In genomic region chr10:69936443-69937067, GRCm38 (mm10) we compare ENCODE assay signal across 21 mouse cellular contexts.
A peak's percentile ranks its signal among the peaks of the same experiment; 100 is the strongest.
DNase-seq lines count a peak whose midpoint lies in the region; ATAC-seq and TF ChIP-seq lines count a peak whose summit lies in the region.
"Had no signal": no experiment of that assay in that cellular context is flagged by ENCODE, and none has a peak within 500 bp of the region (broad histone marks: within the 10 kb centered on the region; RNA-seq: fewer than 3 reads in every experiment).

No protein-coding gene starts in this region.

- TF ChIP-seq CTCF in kidney, postnatal 0 days (IDR thresholded peaks at IDR 0.05; ENCODE audit: low read depth): no peak
- no peak for TF ChIP-seq CTCF in small intestine, adult 2 months (IDR thresholded peaks at IDR 0.05; ENCODE audit: extremely low read depth, insufficient read length, insufficient replicate concordance, low read depth, low read length)

- 79% methylated on average over 5 of the region's 5 CpGs for WGBS in intestine, embryonic 16.5 days
- 84% methylated on average over 5 of the region's 5 CpGs for WGBS in kidney, postnatal 0 days
- WGBS in small intestine, adult 2 months: 50% methylated on average over 5 of the region's 5 CpGs

- no peaks in the 10 kb centered on the region for H3K36me3 ChIP-seq in intestine, embryonic 16.5 days (ENCODE audit: control insufficient read depth, insufficient read depth, low read length)
- peaks cover 28% of the 10 kb centered on the region for H3K36me3 ChIP-seq in kidney, postnatal 0 days (ENCODE audit: insufficient read depth, low read length)
- H3K36me3 ChIP-seq in small intestine, adult 2 months (ENCODE audit: control insufficient read depth, insufficient read depth, low read length): no peaks in the 10 kb centered on the region
- H3K36me3 ChIP-seq: forebrain, embryonic 12.5 days had no signal

- 0 out of 2 replicates have a peak, but pooled peaks cover 4% of the 10 kb centered on the region for H3K4me1 ChIP-seq in intestine, embryonic 16.5 days (ENCODE audit: control insufficient read depth, insufficient read depth, low read length)
- H3K4me1 ChIP-seq in kidney, postnatal 0 days (replicated peaks; ENCODE audit: insufficient read depth, low read length): no peaks in the 10 kb centered on the region
- H3K4me1 ChIP-seq in small intestine, adult 2 months (ENCODE audit: control insufficient read depth, insufficient read depth, insufficient read length, low read length): peaks cover 19% of the 10 kb centered on the region; the same call in 1 of the 2 replicates
- H3K4me1 ChIP-seq: embryonic facial prominence, embryonic 12.5 days; forebrain, embryonic 12.5 days; heart, embryonic 10.5 days; hindbrain, embryonic 12.5 days had no signal

- H3K4me3 ChIP-seq in intestine, embryonic 16.5 days (ENCODE audit: low read length): no peak overlapping the region
- H3K4me3 ChIP-seq in kidney, postnatal 0 days (replicated peaks; ENCODE audit: low read depth, low read length): no peak overlapping the region
- no peak overlapping the region for H3K4me3 ChIP-seq in small intestine, adult 2 months (ENCODE audit: low read depth, low read length)
- H3K4me3 ChIP-seq: embryonic facial prominence, embryonic 12.5 days; forebrain, embryonic 12.5 days; heart, embryonic 10.5 days; hindbrain, embryonic 12.5 days had no signal

- peak; percentile 45 for DNase-seq in kidney, adult 18-20 months
- no peak for DNase-seq in kidney, postnatal 4 days
- no peak for DNase-seq in kidney, postnatal 0 days (ENCODE audit: low spot score)
- no peak for DNase-seq in adrenal gland, adult 18-20 months (ENCODE audit: low spot score in 2 of 2)
- DNase-seq in gastrocnemius, postnatal 4 days (ENCODE audit: low spot score in 2 of 2): no peak
- DNase-seq in embryo, embryonic 9.5 days (ENCODE audit: extremely low spot score): no peak
- DNase-seq: adrenal gland, adult 2 months; adrenal gland, postnatal 25 days; cerebellum, adult 18-20 months; cerebellum, postnatal 10 days; forebrain, postnatal 0 days; gastrocnemius, postnatal 14 days; heart, postnatal 10 days; heart, postnatal 4 days had no signal

- H3K27ac ChIP-seq in intestine, embryonic 16.5 days (ENCODE audit: low read length): peak overlapping the region; percentile 30; the same call in 1 of the 2 replicates
- peak overlapping the region; percentile 19; the same call in 1 of the 2 replicates for H3K27ac ChIP-seq in kidney, postnatal 0 days
- H3K27ac ChIP-seq in small intestine, adult 2 months (ENCODE audit: insufficient read depth, low read depth, low read length): peak overlapping the region; percentile 81
- H3K27ac ChIP-seq: embryonic facial prominence, embryonic 12.5 days; forebrain, embryonic 12.5 days; heart, embryonic 10.5 days; hindbrain, embryonic 12.5 days had no signal

- H3K9me3 ChIP-seq in intestine, embryonic 16.5 days (ENCODE audit: control insufficient read depth, low read length): no peaks in the 10 kb centered on the region
- H3K9me3 ChIP-seq in kidney, postnatal 0 days (replicated peaks; ENCODE audit: low read length): no peaks in the 10 kb centered on the region
- H3K9me3 ChIP-seq: embryonic facial prominence, embryonic 12.5 days; forebrain, embryonic 12.5 days; heart, embryonic 10.5 days; hindbrain, embryonic 12.5 days had no signal

- no peaks in the 10 kb centered on the region for H3K27me3 ChIP-seq in intestine, embryonic 16.5 days (replicated peaks; ENCODE audit: control insufficient read depth, insufficient read depth, low read length)
- H3K27me3 ChIP-seq in kidney, postnatal 0 days (ENCODE audit: insufficient read depth, low read length): no peaks in the 10 kb centered on the region
- H3K27me3 ChIP-seq in small intestine, adult 2 months (ENCODE audit: control insufficient read depth, insufficient read depth, low read length): no peaks in the 10 kb centered on the region
- H3K27me3 ChIP-seq: embryonic facial prominence, embryonic 12.5 days; forebrain, embryonic 12.5 days; hindbrain, embryonic 12.5 days had no signal

- no peak for TF ChIP-seq POLR2A in small intestine, adult 2 months (IDR thresholded peaks at IDR 0.05; ENCODE audit: low read depth, low read length)

- H3K4me2 ChIP-seq in intestine, embryonic 16.5 days (ENCODE audit: low read depth, low read length): no peak overlapping the region
- no peak overlapping the region for H3K4me2 ChIP-seq in kidney, postnatal 0 days (ENCODE audit: low read length)
- H3K4me2 ChIP-seq: embryonic facial prominence, embryonic 12.5 days; forebrain, embryonic 12.5 days; hindbrain, embryonic 12.5 days had no signal

- H3K9ac ChIP-seq in intestine, embryonic 16.5 days (ENCODE audit: low read depth, low read length): no peak overlapping the region
- H3K9ac ChIP-seq in kidney, postnatal 0 days (ENCODE audit: low read depth, low read length): no peak overlapping the region
- H3K9ac ChIP-seq: embryonic facial prominence, embryonic 12.5 days; forebrain, embryonic 12.5 days; forebrain, postnatal 0 days; hindbrain, embryonic 12.5 days had no signal

- peak; percentile 82 for ATAC-seq in intestine, embryonic 16.5 days
- ATAC-seq in kidney, postnatal 0 days (replicated peaks; ENCODE audit: low FRiP score, low read depth): peak; percentile 76
- ATAC-seq: forebrain, postnatal 0 days; hindbrain, embryonic 16.5 days had no signal

Comparison
In these comparisons a context has a peak if more than half of its experiments do, and no peak if none do; other contexts are left out.
1. H3K27ac ChIP-seq: peak in every context shown above with its lines; median percentile 81 in small intestine, adult 2 months; 30 in intestine, embryonic 16.5 days; 19 in kidney, postnatal 0 days.